Mouse (Mus musculus) lung, postnatal 0 days (tissue): ENCODE measurements around the gene Asb12. TPM values are rescaled to one million over a fixed set of nuclear protein-coding genes. Genes with fewer than 3 reads are reported as not detected.

Source experiments
- ATAC-seq: fragments of 200-750 bp; cut with Nextera tagmentation; 2 replicates; pipeline ENCODE4 v1.8.0; 2017; ENCODE audit warnings: moderate library complexity
- DNase-seq: peaks from one replicate; pipeline ENCODE4 v3.0.0-alpha.2; 2016; ENCODE audit warnings: low spot score
- H3K27ac ChIP-seq: fragments of 300-500 bp; sonication (generic); 2 replicates; pipeline ENCODE4 v1.5.1; 2014; ENCODE audit warnings: antibody characterized with exemption, mild to moderate bottlenecking, low read length, mixed read lengths
- H3K27me3 ChIP-seq: fragments of 300-500 bp; sonication (generic); replicated peaks from 2 replicates; pipeline ENCODE4 v1.6.1; 2014; ENCODE audit warnings: low read length, mixed read lengths; ENCODE audit not compliant: insufficient read depth
- H3K36me3 ChIP-seq: fragments of 300-500 bp; sonication (generic); 2 replicates; pipeline ENCODE4 v1.6.1; 2014; ENCODE audit warnings: low read length, mixed read lengths; ENCODE audit not compliant: insufficient read depth
- H3K4me1 ChIP-seq: fragments of 300-500 bp; sonication (generic); 2 replicates; pipeline ENCODE4 v1.6.1; 2014; ENCODE audit warnings: antibody characterized with exemption, low read depth, low read length, mixed read lengths; ENCODE audit not compliant: insufficient read depth
- H3K4me2 ChIP-seq: fragments of 300-500 bp; sonication (generic); replicated peaks from 2 replicates; pipeline ENCODE4 v1.6.1; 2014; ENCODE audit warnings: low read depth, mild to moderate bottlenecking, low read length, moderate library complexity, mixed read lengths
- H3K4me3 ChIP-seq: fragments of 300-500 bp; sonication (generic); 2 replicates; pipeline ENCODE4 v1.5.1; 2014; ENCODE audit warnings: low read depth, low read length
- H3K9ac ChIP-seq: fragments of 300-500 bp; sonication (generic); replicated peaks from 2 replicates; pipeline ENCODE4 v1.6.1; 2014; ENCODE audit warnings: low read depth, mild to moderate bottlenecking
- H3K9me3 ChIP-seq: fragments of 300-500 bp; sonication (generic); 2 replicates; pipeline ENCODE4 v1.6.1; 2016; ENCODE audit warnings: low read length, mixed read lengths
- CTCF ChIP-seq: IDR thresholded peaks from 2 replicates; pipeline ENCODE4 v1.5.1; 2016; ENCODE audit warnings: antibody characterized with exemption, mild to moderate bottlenecking
- EP300 ChIP-seq: IDR thresholded peaks from 2 replicates; pipeline ENCODE4 v1.6.1; 2016; ENCODE audit warnings: antibody characterized with exemption, mild to moderate bottlenecking, control low read depth
- WGBS: fragments of 180-500 bp; shearing (Covaris S2); extraction: QIAGEN DNeasy Blood & Tissue Kit; methylation state at CpG from one replicate; pipeline ENCODE4 v1.1.7; 2014; 5-methylcytosine and 5-hydroxymethylcytosine counted together
- polyA plus RNA-seq: library from polyadenylated mRNA; unstranded; fragments of >200 nt; fragmentation: Nextera tagmentation; extraction: Ambion mirVana; gene quantifications from 2 replicates; pipeline ENCODE4 v1.2.1, GENCODE M21; 2015

The Asb12 gene
- polyA plus RNA-seq, 1 experiment from 2014 or later: not detected

DNA sequence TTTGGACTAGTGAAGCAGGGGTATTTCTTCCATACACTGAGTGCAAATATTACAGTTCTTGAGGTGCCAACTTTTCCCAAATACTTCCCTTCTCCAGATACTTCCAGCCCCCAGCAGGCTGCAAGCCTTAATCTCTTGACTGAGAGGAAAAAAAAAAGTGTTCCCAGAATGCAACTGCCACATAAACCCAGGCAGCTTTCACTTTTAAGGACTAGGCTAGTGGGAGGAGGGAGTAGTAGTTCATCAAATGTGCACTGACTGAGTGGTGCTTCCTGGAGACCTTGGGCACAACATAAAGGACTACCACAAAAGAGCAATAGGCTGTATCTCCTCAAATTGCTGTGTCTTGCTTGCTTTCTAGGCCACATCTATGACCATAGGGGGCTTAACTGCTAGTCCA is 116.5 kb downstream of the Asb12 start:
- Histone ChIP-seq H3K9me3 (no peaks in the 10 kb centered on the region), H3K27ac (no peak overlapping the region), H3K9ac (no peak overlapping the region), H3K4me3 (no peak overlapping the region), H3K4me1 (no peaks in the 10 kb centered on the region), H3K27me3 (no peaks in the 10 kb centered on the region), H3K36me3 (no peaks in the 10 kb centered on the region), H3K4me2 (no peak overlapping the region)
- TF ChIP-seq EP300 (no peak), CTCF (no peak)
- peak; percentile 22 for DNase-seq
- ATAC-seq: no peak

DNA sequence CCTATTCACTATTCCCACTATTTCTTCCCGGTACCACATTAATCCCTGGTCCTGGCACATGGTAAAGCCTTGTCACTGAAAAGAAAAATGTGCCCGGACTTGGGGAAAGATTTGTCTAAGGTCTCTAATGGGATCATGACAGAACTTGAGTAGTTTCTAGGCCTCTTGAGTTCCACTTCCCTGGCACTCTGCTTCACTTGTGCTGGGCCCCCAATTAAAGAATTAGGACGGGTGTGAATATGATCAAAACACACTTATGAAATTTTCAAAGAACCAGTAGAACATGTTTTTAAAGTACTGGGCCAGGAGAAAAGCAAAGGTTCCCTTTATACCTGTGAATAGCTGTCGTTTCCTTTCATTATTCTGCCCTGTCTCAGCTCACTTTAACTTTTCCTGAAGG is 119.3 kb downstream of the Asb12 start:
- Histone ChIP-seq H3K27me3 (no peaks in the 10 kb centered on the region), H3K36me3 (no peaks in the 10 kb centered on the region), H3K4me2 (no peak overlapping the region), H3K27ac (no peak overlapping the region), H3K9me3 (no peaks in the 10 kb centered on the region), H3K4me1 (no peaks in the 10 kb centered on the region), H3K4me3 (no peak overlapping the region), H3K9ac (no peak overlapping the region)
- 60% methylated on average over 4 of the region's 4 CpGs for WGBS
- TF ChIP-seq CTCF (no peak), EP300 (peak; percentile 53)
- DNase-seq: peak; percentile 51
- peak; percentile 72 for ATAC-seq

- H3K9ac ChIP-seq: no peak overlapping the region
- H3K27ac ChIP-seq: no peak overlapping the region
- H3K4me1 ChIP-seq: no peaks in the 10 kb centered on the region
- H3K27me3 ChIP-seq: no peaks in the 10 kb centered on the region
- no peaks in the 10 kb centered on the region for H3K9me3 ChIP-seq
- ATAC-seq (no peak), DNase-seq (no peak)
- H3K4me3 ChIP-seq: no peak overlapping the region
- no peaks in the 10 kb centered on the region for H3K36me3 ChIP-seq
- H3K4me2 ChIP-seq: no peak overlapping the region
- WGBS: 80% methylated on average over 1 of the region's 1 CpGs
- TF ChIP-seq CTCF (no peak), EP300 (no peak)
These were observed 120.6 kb downstream of the Asb12 start for GRCm38 (mm10) chrX:95437236-95437635.

Other genes starting within 250 kb of the Asb12 start
- gene Amer1, start 113.1 kb downstream of the Asb12 start, polyA plus RNA-seq: 7.9 and 8.5 TPM in 2 replicates
- gene Pfn5, start 117 bp upstream of the Asb12 start, polyA plus RNA-seq: not detected in 2 replicates
- 5.3 and 6.0 TPM in 2 replicates for gene Zc4h2, start 100.5 kb upstream of the Asb12 start, polyA plus RNA-seq
- gene Zc3h12b, start 153.7 kb upstream of the Asb12 start, polyA plus RNA-seq: 0.38 and 0.68 TPM in 2 replicates